Comparison of ENCODE assay signal across 12 mouse cellular contexts in genomic region chr9:119034069-119034468, GRCm38 (mm10). TPM values are rescaled to one million over a fixed set of nuclear protein-coding genes. Genes with fewer than 3 reads are reported as not detected.
DNase-seq lines count a peak whose midpoint lies in the region; ATAC-seq and TF ChIP-seq lines count a peak whose summit lies in the region.
"Had no signal": no experiment of that assay in that cellular context is flagged by ENCODE, and none has a peak within 500 bp of the region (broad histone marks: within the 10 kb centered on the region; RNA-seq: fewer than 3 reads in every experiment).

No protein-coding gene starts in this region.

- H3K36me3 ChIP-seq in forebrain, embryonic 14.5 days (ENCODE audit: control insufficient read depth, insufficient read depth, low read length), result no peaks in the 10 kb centered on the region; the same call in 1 of the 2 replicates
- peaks cover 59% of the 10 kb centered on the region for H3K36me3 ChIP-seq in limb, embryonic 12.5 days
- H3K36me3 ChIP-seq: G1E had no signal

- TF ChIP-seq CTCF in left cerebral cortex, adult 2 months (IDR thresholded peaks at IDR 0.05), result no peak
- no peak for TF ChIP-seq CTCF in olfactory bulb, adult 2 months (IDR thresholded peaks at IDR 0.05; ENCODE audit: insufficient read depth, low read depth, low read length)

- DNase-seq in left cerebral cortex, adult 2 months (ENCODE audit: extremely low spot score in 1 of 2, low spot score in 2 of 2), result no peak
- no peak for DNase-seq in left cerebral cortex, postnatal 4 days
- no peak for DNase-seq in forebrain, embryonic 14.5 days (ENCODE audit: low spot score)
- no peak for DNase-seq in embryo, embryonic 10 days (ENCODE audit: low spot score)
- DNase-seq in kidney, postnatal 25 days, result no peak
- DNase-seq: adrenal gland, adult 8-10 months; cerebellum, adult 2 months; thymus, adult 18-20 months had no signal

- no peak overlapping the region for H3K4me2 ChIP-seq in forebrain, embryonic 14.5 days (ENCODE audit: low read length)
- H3K4me2 ChIP-seq in limb, embryonic 12.5 days, result no peak overlapping the region

- ATAC-seq in forebrain, embryonic 14.5 days, result 0 out of 2 replicates have a peak, but pooled peaks have one; percentile 16
- no peak for ATAC-seq in limb, embryonic 12.5 days (ENCODE audit: insufficient number of reproducible peaks, insufficient read depth, low FRiP score, low TSS enrichment, low read depth)

- peaks cover 35% of the 10 kb centered on the region for H3K4me1 ChIP-seq in forebrain, embryonic 14.5 days (ENCODE audit: control insufficient read depth, insufficient read depth, low read length)
- peaks cover 71% of the 10 kb centered on the region for H3K4me1 ChIP-seq in limb, embryonic 12.5 days (replicated peaks)
- peaks cover 72% of the 10 kb centered on the region for H3K4me1 ChIP-seq in olfactory bulb, adult 2 months (ENCODE audit: control insufficient read depth, insufficient read depth, low read length)

- intact Hi-C loops in left cerebral cortex, adult 2 months (cut with DNase I), result no loop called here
- intact Hi-C loops in left cerebral cortex, postnatal 4 days (cut with DNase I), result loop anchor here (10.0 kb wide), 1 partner anchor 109 kb away; the partner anchor contains the start of gene Ctdspl

- no peaks in the 10 kb centered on the region for H3K9me3 ChIP-seq in forebrain, embryonic 14.5 days (replicated peaks; ENCODE audit: control insufficient read depth, low read length)
- no peaks in the 10 kb centered on the region for H3K9me3 ChIP-seq in limb, embryonic 12.5 days

- no peak for TF ChIP-seq POLR2A in olfactory bulb, adult 2 months (IDR thresholded peaks at IDR 0.05; ENCODE audit: insufficient read depth, low read depth, low read length)

- H3K27ac ChIP-seq in left cerebral cortex, adult 2 months, result peak overlapping the region; percentile 82; the same call in 1 of the 2 replicates
- H3K27ac ChIP-seq in forebrain, embryonic 14.5 days (ENCODE audit: low read depth, low read length), result no peak overlapping the region
- peak overlapping the region; percentile 94 for H3K27ac ChIP-seq in limb, embryonic 12.5 days
- peak overlapping the region; percentile 38; the same call in 1 of the 2 replicates for H3K27ac ChIP-seq in olfactory bulb, adult 2 months (ENCODE audit: insufficient read depth, low read depth, low read length)
- H3K27ac ChIP-seq: liver, embryonic 14.5 days had no signal

- WGBS in forebrain, embryonic 14.5 days, result 47% methylated on average over 8 of the region's 8 CpGs
- 73% methylated on average over 8 of the region's 8 CpGs for WGBS in limb, embryonic 12.5 days
- 75% methylated on average over 8 of the region's 8 CpGs for WGBS in olfactory bulb, adult 2 months

- no peaks in the 10 kb centered on the region for H3K27me3 ChIP-seq in forebrain, embryonic 14.5 days (replicated peaks; ENCODE audit: control insufficient read depth, insufficient read depth, low read length)
- no peaks in the 10 kb centered on the region for H3K27me3 ChIP-seq in limb, embryonic 12.5 days

- H3K9ac ChIP-seq in forebrain, embryonic 14.5 days (ENCODE audit: low read length), result no peak overlapping the region
- no peak overlapping the region for H3K9ac ChIP-seq in limb, embryonic 12.5 days (replicated peaks)
- H3K9ac ChIP-seq: liver, embryonic 14.5 days had no signal

- no peak overlapping the region for H3K4me3 ChIP-seq in left cerebral cortex, adult 2 months
- H3K4me3 ChIP-seq in forebrain, embryonic 14.5 days (ENCODE audit: low read depth, low read length), result no peak overlapping the region
- H3K4me3 ChIP-seq in limb, embryonic 12.5 days (replicated peaks), result no peak overlapping the region
- H3K4me3 ChIP-seq in olfactory bulb, adult 2 months (ENCODE audit: insufficient read depth, low read depth, low read length), result no peak overlapping the region

RNA-seq across cellular contexts. Expression of gene Vill, which starts 18.5 kb away (rescaled TPM):
- 1 to 10 TPM; 8.3 to 8.9 TPM for total RNA-seq in left cerebral cortex, adult 2 months (2021)
- 1 to 10 TPM; 1.2 to 2.4 TPM for total RNA-seq in left cerebral cortex, postnatal 4 days (2021)
- polyA plus RNA-seq in forebrain, embryonic 14.5 days (2014; fragmentation: Nextera tagmentation; extraction: Ambion mirVana), result 3.8 and 4.0 TPM in 2 replicates
- polyA plus RNA-seq in limb, embryonic 12.5 days (2016; fragmentation: Nextera tagmentation; extraction: Ambion mirVana), result 42.1 and 42.4 TPM in 2 replicates
- not detected in 2 replicates for polyA plus RNA-seq in olfactory bulb, adult 2 months (2012; ENCODE audit: insufficient read depth, insufficient read length, low replicate concordance, missing spikeins)
- total RNA-seq: G1E had no signal
- polyA plus RNA-seq: G1E had no signal

RNA-seq across cellular contexts. Expression of gene Plcd1, which starts 59.2 kb away (rescaled TPM):
- total RNA-seq in left cerebral cortex, adult 2 months (2021), result 10 to 100 TPM; 15.2 to 16.2 TPM
- 10 to 100 TPM; 16.3 to 17.3 TPM for total RNA-seq in left cerebral cortex, postnatal 4 days (2021)
- polyA plus RNA-seq in forebrain, embryonic 14.5 days (2014; fragmentation: Nextera tagmentation; extraction: Ambion mirVana), result 10.5 and 12.1 TPM in 2 replicates
- 25.1 and 27.8 TPM in 2 replicates for polyA plus RNA-seq in limb, embryonic 12.5 days (2016; fragmentation: Nextera tagmentation; extraction: Ambion mirVana)
- polyA plus RNA-seq in olfactory bulb, adult 2 months (2012; ENCODE audit: insufficient read depth, insufficient read length, low replicate concordance, missing spikeins), result not detected in 2 replicates
- total RNA-seq: G1E had no signal
- polyA plus RNA-seq: G1E had no signal

Comparison
In these comparisons a context has a peak if more than half of its experiments do, and no peak if none do; other contexts are left out.
1. RNA of gene Plcd1, which starts 59.2 kb away (polyA plus RNA-seq): 25.1 to 27.8 TPM in limb, embryonic 12.5 days and 10.5 to 12.1 TPM in forebrain, embryonic 14.5 days; not detected in olfactory bulb, adult 2 months; every median in the first group is over 10 times any median in the second.